Mouse (Mus musculus) hindbrain, embryonic 10.5 days (tissue): Measurements from ENCODE around the gene Tpi1. TPM values are rescaled to one million over a fixed set of nuclear protein-coding genes. Genes with fewer than 3 reads are reported as not detected.

ENCODE experiments used
- DNase-seq: peaks from one replicate; pipeline ENCODE4 v3.0.0-alpha.2; 2017; ENCODE audit warnings: low spot score
- H3K27ac ChIP-seq: fragments of 300-500 bp; sonication (generic); 2 replicates; pipeline ENCODE4 v1.5.1; 2016; ENCODE audit warnings: mild to moderate bottlenecking, moderate library complexity
- H3K27me3 ChIP-seq: fragments of 300-500 bp; sonication (generic); 2 replicates; pipeline ENCODE4 v1.6.1; 2016; ENCODE audit warnings: mild to moderate bottlenecking; ENCODE audit not compliant: poor library complexity, insufficient read depth, severe bottlenecking
- H3K36me3 ChIP-seq: fragments of 300-500 bp; sonication (generic); 2 replicates; pipeline ENCODE4 v1.6.1; 2016; ENCODE audit warnings: mild to moderate bottlenecking, moderate library complexity
- H3K4me1 ChIP-seq: fragments of 300-500 bp; sonication (generic); replicated peaks from 2 replicates; pipeline ENCODE4 v1.6.1; 2016; ENCODE audit warnings: mild to moderate bottlenecking
- H3K4me3 ChIP-seq: fragments of 300-500 bp; sonication (generic); 2 replicates; pipeline ENCODE4 v1.5.1; 2016; ENCODE audit warnings: mild to moderate bottlenecking, moderate library complexity
- H3K9me3 ChIP-seq: fragments of 300-500 bp; sonication (generic); 2 replicates; pipeline ENCODE4 v1.6.1; 2016; ENCODE audit warnings: mild to moderate bottlenecking, moderate library complexity
- WGBS: fragments of 180-500 bp; shearing (Covaris S2); methylation state at CpG from one replicate; pipeline ENCODE4 v1.1.7; 2016; 5-methylcytosine and 5-hydroxymethylcytosine counted together
- polyA plus RNA-seq: library from polyadenylated mRNA; unstranded; fragments of >200 nt; fragmentation: Nextera tagmentation; extraction: Ambion mirVana; gene quantifications from 2 replicates; pipeline ENCODE4 v1.2.1, GENCODE M21; 2016

Tpi1 gene
- polyA plus RNA-seq, 1 experiment from 2014 or later, result 794 TPM

- peak within 1 kb of the TSS; percentile 53 for H3K4me3 ChIP-seq
- no peaks in the 10 kb centered on the region for H3K9me3 ChIP-seq
- 2% methylated on average over 23 of the region's 23 CpGs for WGBS
- peaks cover 29% of the 10 kb centered on the region for H3K4me1 ChIP-seq
- H3K27me3 ChIP-seq, result peaks cover 34% of the 10 kb centered on the region
- peak; percentile 76 for DNase-seq
- peak within 1 kb of the TSS; percentile 60 for H3K27ac ChIP-seq
- H3K36me3 ChIP-seq, result no peaks in the 10 kb centered on the region
These were observed 34.7 kb downstream of the Tpi1 start, which contains the start of gene Lrrc23 for GRCm38 (mm10) chr6:124779222-124779983. Lrrc23 (minus strand) TSS chr6:124779727.

DNA sequence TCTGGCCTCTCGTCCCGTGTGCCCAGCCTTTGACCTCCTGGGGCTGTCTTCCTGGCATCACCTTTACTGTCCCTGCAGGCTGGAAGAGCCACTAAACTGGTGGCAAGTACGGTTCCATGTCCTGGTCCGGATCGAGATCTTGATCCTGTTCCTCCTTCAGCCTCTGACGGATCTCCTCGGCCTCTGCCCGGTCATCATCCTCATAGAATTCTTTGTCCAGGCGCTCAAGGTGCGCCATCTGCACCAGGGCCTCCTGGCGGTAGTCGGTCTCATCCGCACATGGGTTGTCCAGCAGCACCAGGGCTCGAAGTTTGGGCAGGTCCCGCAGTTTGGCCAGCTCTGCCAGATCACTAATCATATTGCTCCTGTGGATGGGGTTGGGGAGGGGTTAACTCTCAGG is 43.6 kb downstream of the Tpi1 start:
- Histone ChIP-seq H3K4me3 (no peak overlapping the region), H3K4me1 (peaks cover 43% of the 10 kb centered on the region), H3K27me3 (peaks cover 72% of the 10 kb centered on the region), H3K9me3 (no peaks in the 10 kb centered on the region), H3K36me3 (no peaks in the 10 kb centered on the region), H3K27ac (0 out of 2 replicates have a peak overlapping the region, but pooled peaks have one; percentile 82)
- WGBS, result 87% methylated on average over 15 of the region's 15 CpGs
- no peak for DNase-seq

GRCm38 (mm10) chr6:124770013-124770412 is 44.1 kb downstream of the Tpi1 start:
- peaks cover 72% of the 10 kb centered on the region for H3K27me3 ChIP-seq
- peak overlapping the region; percentile 65 for H3K4me3 ChIP-seq
- no peaks in the 10 kb centered on the region for H3K9me3 ChIP-seq
- H3K36me3 ChIP-seq, result no peaks in the 10 kb centered on the region
- DNase-seq, result no peak
- peak overlapping the region; percentile 82; the same call in 1 of the 2 replicates for H3K27ac ChIP-seq
- WGBS, result 62% methylated on average over 7 of the region's 7 CpGs
- peaks cover 43% of the 10 kb centered on the region for H3K4me1 ChIP-seq

GRCm38 (mm10) chr6:124769101-124769765 is 44.9 kb downstream of the Tpi1 start, which contains the start of gene Eno2:
Eno2 (minus strand) TSS chr6:124769673.
- peak within 1 kb of the TSS; percentile 65 for H3K4me3 ChIP-seq
- peak within 1 kb of the TSS; percentile 82 for H3K27ac ChIP-seq
- WGBS, result 1% methylated on average over 54 of the region's 54 CpGs
- no peaks in the 10 kb centered on the region for H3K9me3 ChIP-seq
- H3K36me3 ChIP-seq, result no peaks in the 10 kb centered on the region
- peaks cover 74% of the 10 kb centered on the region for H3K27me3 ChIP-seq
- peaks cover 43% of the 10 kb centered on the region for H3K4me1 ChIP-seq
- DNase-seq, result peak; percentile 60

DNA sequence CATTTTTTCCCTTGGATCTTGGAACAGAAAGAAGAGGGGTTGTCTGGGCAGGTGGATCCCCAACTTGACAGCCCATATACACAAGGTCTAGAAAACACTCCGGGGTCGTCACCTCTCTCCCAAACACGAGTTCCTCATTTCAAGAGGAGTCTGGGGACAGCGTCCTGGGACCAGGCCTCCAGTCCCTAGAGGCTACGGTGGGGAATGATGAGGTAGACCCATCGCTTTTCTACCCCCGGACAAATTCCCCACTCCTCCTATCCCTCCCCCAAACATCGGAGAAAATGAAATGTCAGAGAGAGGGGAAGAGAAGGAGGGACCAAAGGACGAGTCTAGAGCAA is 45.4 kb downstream of the Tpi1 start:
- 0 out of 2 replicates have a peak overlapping the region, but pooled peaks have one; percentile 53 for H3K27ac ChIP-seq
- H3K9me3 ChIP-seq, result no peaks in the 10 kb centered on the region
- H3K4me1 ChIP-seq, result peaks cover 44% of the 10 kb centered on the region
- DNase-seq, result no peak
- WGBS, result 2% methylated on average over 9 of the region's 9 CpGs
- peak overlapping the region; percentile 65 for H3K4me3 ChIP-seq
- H3K36me3 ChIP-seq, result no peaks in the 10 kb centered on the region
- peaks cover 80% of the 10 kb centered on the region for H3K27me3 ChIP-seq

GRCm38 (mm10) chr6:124767920-124768703 is 46.0 kb downstream of the Tpi1 start:
- H3K4me3 ChIP-seq, result peak overlapping the region; percentile 65
- peaks cover 81% of the 10 kb centered on the region for H3K27me3 ChIP-seq

DNA sequence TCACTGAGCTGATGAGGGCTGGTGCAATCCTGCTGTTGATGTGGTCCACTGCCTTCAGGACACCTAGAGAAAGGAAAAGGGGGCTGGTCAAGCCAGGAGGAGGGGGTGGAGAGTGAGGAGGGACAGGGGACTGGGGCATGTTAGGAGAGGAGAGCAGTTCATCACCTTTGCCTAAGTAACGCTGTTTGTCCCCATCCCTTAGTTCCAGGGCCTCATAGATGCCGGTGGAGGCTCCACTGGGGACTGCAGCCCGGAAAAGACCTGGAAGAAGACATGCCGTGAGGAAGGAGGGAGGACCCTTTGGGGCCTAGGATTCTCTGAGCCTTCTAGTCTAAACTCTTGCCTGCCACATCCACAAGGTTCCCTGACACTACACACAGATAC is 46.6 kb downstream of the Tpi1 start:
- H3K27me3 ChIP-seq, result peaks cover 81% of the 10 kb centered on the region
- H3K36me3 ChIP-seq, result no peaks in the 10 kb centered on the region
- no peaks in the 10 kb centered on the region for H3K9me3 ChIP-seq
- peak overlapping the region; percentile 53 for H3K27ac ChIP-seq
- H3K4me1 ChIP-seq, result peaks cover 48% of the 10 kb centered on the region
- H3K4me3 ChIP-seq, result 0 out of 2 replicates have a peak overlapping the region, but pooled peaks have one; percentile 65
- DNase-seq, result no peak
- WGBS, result 31% methylated on average over 4 of the region's 4 CpGs

More at GRCm38 (mm10) chr6:124767920-124768703, 46.0 kb downstream of the Tpi1 start:
- no peaks in the 10 kb centered on the region for H3K9me3 ChIP-seq
- 18% methylated on average over 19 of the region's 19 CpGs for WGBS
- H3K4me1 ChIP-seq, result peaks cover 48% of the 10 kb centered on the region
- peak overlapping the region; percentile 53; the same call in 1 of the 2 replicates for H3K27ac ChIP-seq
- H3K36me3 ChIP-seq, result no peaks in the 10 kb centered on the region
- DNase-seq, result peak; percentile 14

DNA sequence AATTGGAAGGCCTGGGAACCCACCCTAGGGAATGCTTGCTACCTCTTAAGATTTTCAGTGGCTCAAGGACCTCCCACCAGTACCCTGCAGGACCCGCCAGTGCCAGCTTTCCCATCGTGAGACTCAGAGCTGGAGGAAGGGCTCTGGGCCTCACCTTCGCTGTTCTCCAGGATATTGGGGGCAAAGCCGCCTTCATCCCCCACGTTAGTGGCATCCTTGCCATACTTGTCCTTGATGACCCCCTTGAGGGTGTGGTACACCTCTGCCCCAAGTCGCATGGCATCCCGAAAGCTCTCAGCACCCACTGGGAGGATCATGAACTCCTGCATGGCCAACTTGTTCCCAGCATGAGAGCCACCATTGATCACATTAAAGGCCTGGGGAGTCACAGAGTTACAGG is 48.1 kb downstream of the Tpi1 start:
- no peaks in the 10 kb centered on the region for H3K36me3 ChIP-seq
- H3K27ac ChIP-seq, result no peak overlapping the region
- DNase-seq, result no peak
- no peaks in the 10 kb centered on the region for H3K9me3 ChIP-seq
- peaks cover 48% of the 10 kb centered on the region for H3K4me1 ChIP-seq
- 82% methylated on average over 7 of the region's 7 CpGs for WGBS
- no peak overlapping the region for H3K4me3 ChIP-seq
- H3K27me3 ChIP-seq, result peaks cover 81% of the 10 kb centered on the region

Other genes starting within 250 kb of the Tpi1 start
- gene C1rb, start 244.0 kb downstream of the Tpi1 start, polyA plus RNA-seq, result not detected in 2 replicates
- gene C1s2, start 178.2 kb downstream of the Tpi1 start, polyA plus RNA-seq, result not detected in 2 replicates
- gene Lpcat3, start 151.3 kb downstream of the Tpi1 start, polyA plus RNA-seq, result 39.6 and 43.6 TPM in 2 replicates
- 215 and 232 TPM in 2 replicates for gene Emg1, start 102.1 kb downstream of the Tpi1 start, polyA plus RNA-seq
- gene Phb2, start 102.0 kb downstream of the Tpi1 start, polyA plus RNA-seq, result 410 and 445 TPM in 2 replicates
- 7.9 and 8.2 TPM in 2 replicates for gene Ptpn6, start 75.6 kb downstream of the Tpi1 start, polyA plus RNA-seq
- gene Grcc10, start 72.9 kb downstream of the Tpi1 start, polyA plus RNA-seq, result 446 and 555 TPM in 2 replicates
- not detected in 2 replicates for gene Gm45234, start 58.3 kb downstream of the Tpi1 start, polyA plus RNA-seq
- gene Atn1, start 57.8 kb downstream of the Tpi1 start, polyA plus RNA-seq, result 11.2 and 13.0 TPM in 2 replicates
- gene Eno2, start 44.6 kb downstream of the Tpi1 start, polyA plus RNA-seq, result 3.4 and 5.4 TPM in 2 replicates
- 2.5 and 4.8 TPM in 2 replicates for gene Lrrc23, start 34.6 kb downstream of the Tpi1 start, polyA plus RNA-seq
- 8.3 and 8.7 TPM in 2 replicates for gene Spsb2, start 5.6 kb downstream of the Tpi1 start, polyA plus RNA-seq
- 206 and 211 TPM in 2 replicates for gene Usp5, start 15.2 kb upstream of the Tpi1 start, polyA plus RNA-seq
- gene Cdca3, start 15.3 kb upstream of the Tpi1 start, polyA plus RNA-seq, result 232 and 255 TPM in 2 replicates
- 0.44 and 0.76 TPM in 2 replicates for gene Gnb3, start 26.0 kb upstream of the Tpi1 start, polyA plus RNA-seq
- 12.6 and 13.4 TPM in 2 replicates for gene P3h3, start 43.5 kb upstream of the Tpi1 start, polyA plus RNA-seq
- 2.3 and 5.0 TPM in 2 replicates for gene Gpr162, start 49.7 kb upstream of the Tpi1 start, polyA plus RNA-seq
- not detected in 2 replicates for gene Cd4, start 73.9 kb upstream of the Tpi1 start, polyA plus RNA-seq
- 1.1 and 1.3 TPM in 2 replicates for gene Lag3, start 97.4 kb upstream of the Tpi1 start, polyA plus RNA-seq
- 271 and 416 TPM in 2 replicates for gene Ptms, start 105.8 kb upstream of the Tpi1 start, polyA plus RNA-seq
- 417 and 499 TPM in 2 replicates for gene Mlf2, start 117.1 kb upstream of the Tpi1 start, polyA plus RNA-seq
- 130 and 138 TPM in 2 replicates for gene Cops7a, start 151.2 kb upstream of the Tpi1 start, polyA plus RNA-seq
- 0.85 and 2.4 TPM in 2 replicates for gene Pianp, start 182.4 kb upstream of the Tpi1 start, polyA plus RNA-seq
- gene Zfp384, start 194.8 kb upstream of the Tpi1 start, polyA plus RNA-seq, result 8.7 and 12.8 TPM in 2 replicates
- gene Ing4, start 225.5 kb upstream of the Tpi1 start, polyA plus RNA-seq, result 125 and 153 TPM in 2 replicates
- 13.1 and 15.5 TPM in 2 replicates for gene Acrbp, start 235.4 kb upstream of the Tpi1 start, polyA plus RNA-seq